35 mouse cellular contexts compared by ENCODE assay signal in the genomic region with DNA sequence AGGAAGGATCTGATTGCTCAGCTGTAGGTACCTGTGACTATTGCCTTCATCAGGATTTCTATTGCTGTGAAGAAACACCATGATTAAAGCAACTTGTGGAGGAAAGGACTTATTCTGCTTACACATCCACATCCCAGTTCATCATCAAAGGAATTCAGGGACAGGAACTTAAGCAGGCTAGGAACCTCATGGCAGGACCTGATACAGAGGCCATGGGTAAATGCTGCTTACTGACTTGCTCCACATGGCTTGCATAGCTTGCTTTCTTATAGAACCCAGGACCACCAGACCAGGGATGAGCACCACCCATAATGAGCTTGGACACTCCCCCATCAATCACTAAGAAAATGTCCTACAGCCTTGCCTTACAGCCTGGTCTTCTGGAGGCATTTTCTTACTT. TPM values are rescaled to one million over a fixed set of nuclear protein-coding genes. Genes with fewer than 3 reads are reported as not detected.
"Had no signal": no experiment of that assay in that cellular context is flagged by ENCODE, and none has a peak within 500 bp of the region (broad histone marks: within the 10 kb centered on the region; RNA-seq: fewer than 3 reads in every experiment).

No protein-coding gene starts in this region.

- H3K4me1 ChIP-seq: heart, embryonic 12.5 days; heart, embryonic 15.5 days; hindbrain, embryonic 10.5 days; hindbrain, embryonic 12.5 days; hindbrain, embryonic 13.5 days; hindbrain, embryonic 15.5 days; intestine, embryonic 15.5 days had no signal

- H3K9ac ChIP-seq: heart, embryonic 12.5 days; heart, embryonic 13.5 days; heart, embryonic 15.5 days; hindbrain, embryonic 12.5 days; hindbrain, embryonic 13.5 days; hindbrain, embryonic 14.5 days; hindbrain, embryonic 15.5 days; intestine, embryonic 15.5 days; kidney, embryonic 15.5 days had no signal

- H3K36me3 ChIP-seq: heart, embryonic 12.5 days; heart, embryonic 13.5 days; heart, embryonic 15.5 days; hindbrain, embryonic 10.5 days; hindbrain, embryonic 12.5 days; hindbrain, embryonic 13.5 days; hindbrain, embryonic 15.5 days; intestine, embryonic 15.5 days; kidney, embryonic 15.5 days had no signal

- H3K4me3 ChIP-seq: heart, embryonic 12.5 days; heart, embryonic 13.5 days; heart, embryonic 15.5 days; hindbrain, embryonic 10.5 days; hindbrain, embryonic 12.5 days; hindbrain, embryonic 13.5 days; hindbrain, embryonic 15.5 days; intestine, embryonic 15.5 days; kidney, embryonic 15.5 days; layer of hippocampus, adult 2 months; left cerebral cortex, adult 2 months had no signal

- H3K27ac ChIP-seq: heart, embryonic 13.5 days; heart, embryonic 15.5 days; hindbrain, embryonic 10.5 days; hindbrain, embryonic 12.5 days; hindbrain, embryonic 13.5 days; hindbrain, embryonic 14.5 days; hindbrain, embryonic 15.5 days; hindbrain, postnatal 0 days; intestine, embryonic 15.5 days; kidney, embryonic 15.5 days; kidney, postnatal 0 days; layer of hippocampus, adult 2 months; left cerebral cortex, adult 2 months had no signal

- H3K9me3 ChIP-seq: heart, embryonic 13.5 days; heart, embryonic 15.5 days; hindbrain, embryonic 10.5 days; hindbrain, embryonic 12.5 days; hindbrain, embryonic 13.5 days; hindbrain, embryonic 15.5 days; intestine, embryonic 15.5 days; kidney, embryonic 15.5 days had no signal

- H3K4me2 ChIP-seq: heart, embryonic 11.5 days; heart, embryonic 12.5 days; heart, embryonic 13.5 days; heart, embryonic 15.5 days; hindbrain, embryonic 12.5 days; hindbrain, embryonic 13.5 days; hindbrain, embryonic 14.5 days; hindbrain, embryonic 15.5 days; intestine, embryonic 15.5 days; kidney, embryonic 15.5 days had no signal

- H3K27me3 ChIP-seq: heart, embryonic 12.5 days; heart, embryonic 13.5 days; heart, embryonic 15.5 days; hindbrain, embryonic 12.5 days; hindbrain, embryonic 13.5 days; hindbrain, embryonic 15.5 days; intestine, embryonic 15.5 days; kidney, embryonic 15.5 days had no signal

- ATAC-seq: hindbrain, embryonic 16.5 days; hindbrain, postnatal 0 days; inflammation-experienced regulatory T-cells, adult 6 months; intestine, embryonic 15.5 days; intestine, embryonic 16.5 days; intestine, postnatal 0 days had no signal

- DNase-seq: heart, postnatal 10 days; heart, postnatal 14 days; heart, postnatal 4 days; kidney, adult 11 months; kidney, adult 18-20 months; kidney, adult 2 months; kidney, adult 8-10 months; kidney, adult 9 months; kidney, postnatal 10 days; kidney, postnatal 14 days; kidney, postnatal 25 days; kidney, postnatal 36 days; kidney, postnatal 4 days; layer of hippocampus, adult 9-11 months; layer of hippocampus, postnatal 36 days had no signal

RNA-seq across cellular contexts. Expression of a gene that starts 9.4 kb away (rescaled TPM):
- total RNA-seq: hematopoietic stem cell, adult 5-6 weeks had no signal
- polyA plus RNA-seq: inflammation-experienced regulatory T-cells, adult 6 months had no signal
